Mouse (Mus musculus): ENCODE measurements around the gene Atg3.

Gene Atg3

GRCm38 (mm10) chr16:45204859-45205670 is 46.5 kb downstream of the Atg3 start:
- in situ Hi-C loops (cut with MseI, MboI) = loop anchor here (10.0 kb wide), 1 partner anchor 210 kb away; no protein-coding TSS in a partner anchor

DNA sequence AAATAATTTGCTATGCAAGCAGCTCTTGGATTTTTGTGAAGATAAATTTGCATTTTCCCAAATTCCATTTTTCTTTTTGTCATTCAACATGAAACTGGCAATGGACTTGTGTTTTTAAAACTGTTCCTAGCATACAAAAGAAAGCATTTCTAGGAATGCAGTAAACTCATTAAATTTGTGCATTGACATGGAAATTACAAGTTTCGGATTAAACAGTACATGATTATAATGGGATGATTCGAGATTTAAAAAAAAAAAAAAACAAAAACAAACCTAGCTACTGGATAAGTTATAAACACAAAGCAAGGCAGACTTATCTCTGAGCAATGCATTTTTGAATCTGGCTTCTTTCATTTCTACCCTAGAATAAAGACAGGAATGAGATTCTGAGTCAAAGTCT is 63.4 kb downstream of the Atg3 start:
- in situ Hi-C loops (cut with MseI, MboI) = no loop called here

DNA sequence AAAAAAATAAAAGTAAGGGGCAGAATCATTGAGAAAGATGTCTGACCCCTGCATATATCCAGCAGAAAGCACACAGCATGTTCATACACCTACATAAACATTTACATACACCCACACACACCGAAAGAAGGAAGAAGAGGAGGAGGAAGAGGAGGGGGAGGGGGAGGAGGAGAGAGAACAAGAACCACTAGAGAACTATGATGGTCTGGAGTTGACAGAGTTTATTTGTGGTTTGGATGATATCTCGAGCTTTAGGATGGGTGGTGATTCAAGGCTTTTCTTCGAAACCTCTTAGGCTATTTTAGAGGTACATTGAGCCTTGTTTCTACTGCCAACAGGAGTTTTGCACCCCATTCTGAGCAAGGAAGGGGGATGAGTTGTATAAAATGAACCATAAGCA is 64.2 kb downstream of the Atg3 start:
- in situ Hi-C loops (cut with MseI, MboI) = no loop called here

DNA sequence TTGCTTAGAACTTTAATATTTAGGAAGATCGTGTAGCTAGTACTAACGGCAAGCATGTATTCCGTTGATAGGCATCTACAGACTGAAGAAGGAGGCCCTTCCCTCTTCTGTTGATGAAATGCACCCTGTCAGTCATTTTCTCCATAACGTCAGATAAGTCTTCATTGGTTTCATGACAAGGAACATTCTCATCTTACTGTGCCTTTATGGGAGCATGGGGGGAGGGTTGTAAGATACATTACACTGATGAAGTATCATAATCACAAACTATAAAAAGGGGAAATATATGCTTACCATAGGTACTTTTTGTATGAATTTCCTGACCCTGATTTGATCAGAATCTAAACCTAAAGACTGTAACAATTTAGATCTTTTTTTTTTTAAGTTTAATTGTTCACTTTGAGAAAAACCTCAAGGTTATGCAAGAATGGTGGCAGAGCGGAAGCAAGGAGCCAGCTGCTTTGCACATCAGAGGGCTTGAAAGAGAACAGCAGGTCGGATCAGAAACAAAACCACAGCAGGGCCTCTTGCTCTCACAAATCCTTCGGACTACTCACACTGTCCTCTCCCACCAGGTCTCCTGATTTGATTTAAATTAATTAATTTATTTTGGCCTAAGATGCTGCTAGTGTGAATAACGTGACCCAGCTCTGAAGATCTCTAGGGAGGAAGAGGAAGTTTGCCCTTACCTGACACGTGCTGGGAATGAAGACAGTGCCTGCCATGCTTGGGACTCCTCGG is 65.2 kb downstream of the Atg3 start, which contains the start of gene Btla:
Gene Btla (plus strand): TSS at position 668 of the 741 bp plus-strand sequence.
- in situ Hi-C loops (cut with MseI, MboI) = no loop called here

DNA sequence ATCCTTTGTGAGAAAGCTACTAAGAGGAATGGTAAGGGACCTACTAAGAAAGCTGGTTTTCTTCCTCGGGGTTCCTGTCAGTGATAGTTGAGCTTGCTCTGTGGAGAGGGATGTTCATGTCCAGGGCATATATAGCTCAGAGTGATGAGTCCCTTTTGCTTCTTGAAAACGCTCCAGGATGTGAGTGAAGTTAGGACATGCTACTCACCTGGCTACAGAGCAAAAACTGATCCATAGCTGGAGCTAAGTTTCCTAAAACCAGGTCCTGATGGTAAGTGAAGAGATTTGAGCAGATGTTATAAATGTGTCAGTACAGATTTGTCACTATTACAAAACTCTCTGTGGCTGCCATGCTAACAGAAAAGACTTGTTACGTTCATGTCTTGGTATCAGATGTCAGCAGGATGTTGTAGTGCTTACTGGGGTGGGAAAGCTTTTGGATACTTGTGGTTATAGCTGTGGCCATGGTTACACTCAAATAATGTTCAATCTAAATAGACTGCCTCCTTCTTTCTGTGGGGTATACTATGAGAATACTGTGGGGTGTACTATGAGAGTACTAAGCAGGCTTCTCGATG is 65.9 kb downstream of the Atg3 start:
- in situ Hi-C loops (cut with MseI, MboI) = no loop called here

DNA sequence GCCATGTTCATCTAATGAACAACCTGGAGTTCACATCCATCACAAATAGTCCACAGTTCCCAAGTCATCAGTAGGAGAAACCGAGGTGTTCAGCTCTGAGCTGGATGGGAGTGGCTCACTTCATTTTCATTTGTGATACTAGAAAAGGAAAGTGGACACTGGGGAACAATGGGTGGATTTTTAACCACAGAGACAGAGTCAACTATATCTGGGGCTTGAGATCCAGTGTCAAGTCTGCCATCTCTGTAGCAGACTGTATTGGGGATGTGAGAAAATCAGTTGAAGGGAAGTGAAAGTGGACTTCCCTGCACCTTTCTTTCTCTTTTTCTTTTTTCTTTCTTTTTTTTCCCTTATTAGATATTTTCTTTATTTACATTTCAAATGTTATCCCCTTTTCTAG is 68.4 kb downstream of the Atg3 start:
- in situ Hi-C loops (cut with MseI, MboI) = no loop called here

DNA sequence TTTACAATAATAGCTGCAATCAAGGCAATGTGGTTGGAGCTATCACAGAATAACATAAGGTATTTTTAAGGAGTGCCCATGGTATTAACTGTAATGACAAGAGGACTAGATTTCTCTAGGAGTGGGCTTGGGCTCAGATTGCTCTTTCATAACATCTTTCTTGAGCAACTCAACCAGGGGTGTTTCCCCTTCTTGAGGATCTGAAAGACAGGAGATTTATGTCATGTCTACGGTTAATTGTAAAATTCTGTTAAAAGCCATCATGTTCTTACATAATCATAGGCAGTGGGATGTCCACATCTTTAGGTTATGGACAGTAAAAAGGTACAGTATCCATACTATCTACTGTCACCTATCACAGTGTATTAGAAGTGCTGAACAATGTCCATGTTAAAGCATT is 72.7 kb downstream of the Atg3 start:
- in situ Hi-C loops (cut with MseI, MboI) = no loop called here

GRCm38 (mm10) chr16:45233007-45233406 is 74.4 kb downstream of the Atg3 start:
- in situ Hi-C loops (cut with MseI, MboI) = no loop called here
